In genomic region chr9:51866634-51867033, GRCm38 (mm10) we compare ENCODE assay signal across 22 mouse cellular contexts.
DNase-seq lines count a peak whose midpoint lies in the region; ATAC-seq and TF ChIP-seq lines count a peak whose summit lies in the region.
"Had no signal": no experiment of that assay in that cellular context is flagged by ENCODE, and none has a peak within 500 bp of the region (broad histone marks: within the 10 kb centered on the region; RNA-seq: fewer than 3 reads in every experiment).

No protein-coding gene starts in this region.

- no peaks in the 10 kb centered on the region for H3K9me3 ChIP-seq in heart, postnatal 0 days (replicated peaks; ENCODE audit: control insufficient read depth, low read length)
- H3K9me3 ChIP-seq: embryonic facial prominence, embryonic 12.5 days; forebrain, embryonic 12.5 days; heart, embryonic 10.5 days; limb, embryonic 12.5 days; midbrain, embryonic 12.5 days had no signal

- peak overlapping the region; percentile 49; the same call in 1 of the 2 replicates for H3K27ac ChIP-seq in heart, postnatal 0 days (ENCODE audit: low read depth)
- H3K27ac ChIP-seq: embryonic facial prominence, embryonic 12.5 days; forebrain, embryonic 12.5 days; heart, embryonic 10.5 days; kidney, postnatal 0 days; limb, embryonic 12.5 days; midbrain, embryonic 12.5 days had no signal

- TF ChIP-seq EP300 in heart, postnatal 0 days (IDR thresholded peaks at IDR 0.05; ENCODE audit: low read depth), result no peak

- H3K9ac ChIP-seq in heart, postnatal 0 days (replicated peaks; ENCODE audit: low read depth, low read length), result no peak overlapping the region
- H3K9ac ChIP-seq: embryonic facial prominence, embryonic 12.5 days; forebrain, embryonic 12.5 days; limb, embryonic 12.5 days; liver, postnatal 0 days; midbrain, embryonic 12.5 days had no signal

- H3K27me3 ChIP-seq in heart, postnatal 0 days (ENCODE audit: control insufficient read depth, insufficient read depth, low read length), result no peaks in the 10 kb centered on the region
- H3K27me3 ChIP-seq: embryonic facial prominence, embryonic 12.5 days; forebrain, embryonic 12.5 days; limb, embryonic 12.5 days; midbrain, embryonic 12.5 days had no signal

- H3K36me3 ChIP-seq in heart, postnatal 0 days (replicated peaks; ENCODE audit: control insufficient read depth, insufficient read depth, low read length), result no peaks in the 10 kb centered on the region
- H3K36me3 ChIP-seq: embryonic facial prominence, embryonic 12.5 days; forebrain, embryonic 12.5 days; heart, embryonic 10.5 days; limb, embryonic 12.5 days; midbrain, embryonic 12.5 days had no signal

- no peak for DNase-seq in heart, postnatal 0 days (ENCODE audit: low spot score)
- DNase-seq in heart, adult 11 months, result no peak
- peak; percentile 40 for DNase-seq in induced T-regulatory cell, adult 2 months (ENCODE audit: low read depth)
- DNase-seq in thymus, postnatal 10 days (ENCODE audit: low spot score in 2 of 2), result peak; percentile 69 to 74
- DNase-seq in adrenal gland, postnatal 36 days, result no peak
- DNase-seq in cerebellum, postnatal 25 days, result no peak
- no peak for DNase-seq in adrenal gland, postnatal 25 days
- DNase-seq: adrenal gland, postnatal 14 days; cerebellum, adult 11 months; heart, postnatal 10 days; kidney, adult 2 months; layer of hippocampus, postnatal 36 days; liver, postnatal 0 days; lung, postnatal 10 days had no signal

- TF ChIP-seq CTCF in heart, postnatal 0 days (IDR thresholded peaks at IDR 0.05; ENCODE audit: low read depth), result no peak

- H3K4me1 ChIP-seq in heart, postnatal 0 days (ENCODE audit: control insufficient read depth, insufficient read depth), result no peaks in the 10 kb centered on the region; the same call in 1 of the 2 replicates
- H3K4me1 ChIP-seq: embryonic facial prominence, embryonic 12.5 days; forebrain, embryonic 12.5 days; heart, embryonic 10.5 days; limb, embryonic 12.5 days; midbrain, embryonic 12.5 days had no signal

- no peak overlapping the region for H3K4me2 ChIP-seq in heart, postnatal 0 days (ENCODE audit: low read depth, low read length)
- H3K4me2 ChIP-seq: embryonic facial prominence, embryonic 12.5 days; forebrain, embryonic 12.5 days; limb, embryonic 12.5 days; liver, embryonic 11.5 days; midbrain, embryonic 12.5 days had no signal

- ATAC-seq in heart, postnatal 0 days (ENCODE audit: insufficient read depth, low read depth), result no peak
- no peak for ATAC-seq in monocyte, adult 5-6 weeks (replicated peaks; ENCODE audit: insufficient number of reproducible peaks, low FRiP score, low TSS enrichment, poor library complexity, severe bottlenecking)
- ATAC-seq: liver, postnatal 0 days had no signal

- no peak overlapping the region for H3K4me3 ChIP-seq in heart, postnatal 0 days (ENCODE audit: low read depth, low read length)
- H3K4me3 ChIP-seq: embryonic facial prominence, embryonic 12.5 days; forebrain, embryonic 12.5 days; heart, embryonic 10.5 days; limb, embryonic 12.5 days; midbrain, embryonic 12.5 days had no signal

- WGBS in heart, postnatal 0 days, result 53% methylated on average over 4 of the region's 4 CpGs

Comparison
In these comparisons a context has a peak if more than half of its experiments do, and no peak if none do; other contexts are left out.
1. DNase-seq: peak in induced T-regulatory cell, adult 2 months (single experiment) and thymus, postnatal 10 days (2 of 2); none in heart, postnatal 0 days (single experiment), heart, adult 11 months (single experiment), adrenal gland, postnatal 36 days (0 of 2), cerebellum, postnatal 25 days (0 of 2) and adrenal gland, postnatal 25 days (single experiment).